8 mouse cellular contexts compared by ENCODE assay signal in the genomic region with DNA sequence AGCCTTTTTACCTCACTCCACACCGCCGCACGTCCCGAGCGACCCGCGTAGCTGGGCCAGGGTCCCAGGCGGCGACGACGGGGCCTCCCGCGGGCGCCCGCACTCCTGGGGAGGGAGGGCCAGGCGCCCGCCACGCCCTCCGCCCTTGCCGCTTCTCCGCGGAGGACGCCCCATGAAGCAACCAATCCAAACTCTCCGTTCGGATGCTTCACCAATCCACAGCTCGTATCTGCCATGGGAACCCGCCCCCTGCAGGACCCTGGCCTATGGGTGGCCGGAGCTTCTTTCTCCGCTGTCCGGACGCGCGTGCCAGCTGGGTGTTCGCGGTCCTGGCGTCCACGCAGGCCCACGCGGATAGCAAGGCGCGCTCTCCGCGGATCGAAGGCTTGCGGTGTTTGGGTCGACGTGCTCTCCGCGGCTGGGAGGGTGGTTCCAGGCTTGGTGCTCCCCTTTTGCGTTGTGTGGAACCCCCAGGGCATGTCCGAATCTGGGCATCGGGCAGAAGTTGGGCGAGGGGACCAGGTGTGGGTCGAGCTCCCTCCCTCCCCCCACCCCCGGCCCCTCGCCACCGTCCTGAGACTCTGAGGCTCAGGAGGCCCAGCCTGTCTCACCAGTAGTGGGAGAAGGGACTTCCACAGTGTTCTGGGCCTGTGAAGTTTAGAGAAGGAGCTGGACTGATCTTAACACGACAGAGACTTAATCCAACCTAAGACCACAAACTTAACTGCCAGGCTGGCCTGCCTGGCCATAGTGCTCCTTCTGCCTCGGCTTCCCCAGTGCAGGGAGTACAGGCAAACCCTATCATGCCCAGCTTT. TPM values are rescaled to one million over a fixed set of nuclear protein-coding genes. Genes with fewer than 3 reads are reported as not detected.
A peak's percentile ranks its signal among the peaks of the same experiment; 100 is the strongest.
DNase-seq lines count a peak whose midpoint lies in the region; ATAC-seq and TF ChIP-seq lines count a peak whose summit lies in the region.

A gene (minus strand): TSS at position 134 of the 815 bp plus-strand sequence.

- peak within 1 kb of the TSS; percentile 84 for H3ac ChIP-seq in C2C12 (ENCODE audit: control insufficient read depth, insufficient read length, low read depth)
- peak within 1 kb of the TSS; percentile 74 for H3ac ChIP-seq in myocyte (ENCODE audit: control insufficient read depth, insufficient read length)

- H3K79me3 ChIP-seq in C2C12 (ENCODE audit: low read depth) = peaks cover 30% of the 10 kb centered on the region

- DNase-seq in brain, embryonic 14.5 days (ENCODE audit: low read depth) = peak; percentile 98
- peak; percentile 92 for DNase-seq in liver, adult 2 months (ENCODE audit: extremely low read depth, low read depth, low spot score)
- DNase-seq in splenic B cell, adult 2 months (ENCODE audit: low read depth, low spot score) = peak; percentile 96

- H3K36me3 ChIP-seq in C2C12 (ENCODE audit: control insufficient read depth, insufficient read depth) = peaks cover 13% of the 10 kb centered on the region
- H3K36me3 ChIP-seq in erythroblast, embryonic 14.5 days (ENCODE audit: control insufficient read depth) = peaks cover 8% of the 10 kb centered on the region
- peaks cover 5% of the 10 kb centered on the region; the same call in 1 of the 2 replicates for H3K36me3 ChIP-seq in heart, embryonic 11.5 days (ENCODE audit: control insufficient read depth, insufficient read depth, low read length)
- no peaks in the 10 kb centered on the region for H3K36me3 ChIP-seq in kidney, embryonic 16.5 days (ENCODE audit: insufficient read depth, low read length)
- H3K36me3 ChIP-seq in liver, adult 2 months (ENCODE audit: control insufficient read depth, insufficient read depth, low read length) = no peaks in the 10 kb centered on the region
- H3K36me3 ChIP-seq in myocyte (ENCODE audit: control insufficient read depth, insufficient read depth) = no peaks in the 10 kb centered on the region
- no peaks in the 10 kb centered on the region for H3K36me3 ChIP-seq in splenic B cell, adult 2 months (ENCODE audit: control insufficient read depth, insufficient read depth, low read length, poor library complexity, severe bottlenecking)

- peak; percentile 71 for TF ChIP-seq POLR2A in brain, embryonic 14.5 days (IDR thresholded peaks at IDR 0.05; ENCODE audit: borderline replicate concordance, extremely low read depth, insufficient read depth, insufficient read length, poor library complexity, severe bottlenecking)
- TF ChIP-seq POLR2A in liver, adult 2 months (IDR thresholded peaks at IDR 0.05; ENCODE audit: extremely low read depth, insufficient read depth, low read length) = peak; percentile 56; the same call in 1 of the 2 replicates
- TF ChIP-seq POLR2A in myocyte (IDR thresholded peaks at IDR 0.05; ENCODE audit: insufficient read length, low read depth) = peak; percentile 93

- peak within 1 kb of the TSS; percentile 98 for H3K4me2 ChIP-seq in heart, embryonic 11.5 days
- H3K4me2 ChIP-seq in kidney, embryonic 16.5 days (replicated peaks; ENCODE audit: low read depth, low read length) = peak within 1 kb of the TSS; percentile 91
- peak within 1 kb of the TSS; percentile 86 for H3K4me2 ChIP-seq in myocyte (ENCODE audit: low read depth)

- H3K27me3 ChIP-seq in C2C12 (ENCODE audit: control insufficient read depth, insufficient read depth, insufficient read length) (no peaks in the 10 kb centered on the region), myocyte (ENCODE audit: control insufficient read depth, insufficient read depth, insufficient read length) (no peaks in the 10 kb centered on the region)
- no peaks in the 10 kb centered on the region for H3K27me3 ChIP-seq in erythroblast, embryonic 14.5 days (ENCODE audit: control insufficient read depth)
- no peaks in the 10 kb centered on the region for H3K27me3 ChIP-seq in heart, embryonic 11.5 days (ENCODE audit: control insufficient read depth, insufficient read depth, low read length)
- no peaks in the 10 kb centered on the region for H3K27me3 ChIP-seq in kidney, embryonic 16.5 days (ENCODE audit: insufficient read depth, low read length)
- no peaks in the 10 kb centered on the region for H3K27me3 ChIP-seq in liver, adult 2 months (ENCODE audit: control insufficient read depth, insufficient read depth, low read length)
- no peaks in the 10 kb centered on the region; the same call in 1 of the 2 replicates for H3K27me3 ChIP-seq in splenic B cell, adult 2 months (ENCODE audit: control insufficient read depth, insufficient read depth, low read length, poor library complexity, severe bottlenecking)

- peak within 1 kb of the TSS; percentile 89 for H3K27ac ChIP-seq in heart, embryonic 11.5 days (ENCODE audit: low read depth, low read length)
- H3K27ac ChIP-seq in kidney, embryonic 16.5 days (ENCODE audit: low read length) = peak within 1 kb of the TSS; percentile 91
- H3K27ac ChIP-seq in liver, adult 2 months (replicated peaks; ENCODE audit: insufficient read depth, low read depth, low read length) = peak within 1 kb of the TSS; percentile 84

- H3K4me3 ChIP-seq in C2C12 (ENCODE audit: insufficient read depth, poor library complexity, severe bottlenecking) = peak within 1 kb of the TSS; percentile 82
- H3K4me3 ChIP-seq in erythroblast, embryonic 14.5 days (replicated peaks) = peak within 1 kb of the TSS; percentile 88
- H3K4me3 ChIP-seq in heart, embryonic 11.5 days (ENCODE audit: low read depth, low read length) = peak within 1 kb of the TSS; percentile 94
- peak within 1 kb of the TSS; percentile 95 for H3K4me3 ChIP-seq in kidney, embryonic 16.5 days (ENCODE audit: low read length)
- peak within 1 kb of the TSS; percentile 98 for H3K4me3 ChIP-seq in liver, adult 2 months (ENCODE audit: insufficient read depth, low read depth, low read length)
- peak within 1 kb of the TSS; percentile 47 for H3K4me3 ChIP-seq in myocyte

- 1% methylated on average over 57 of the region's 59 CpGs for WGBS in heart, embryonic 11.5 days (ENCODE audit: insufficient replicate concordance)
- under 1% methylated on average over 58 of the region's 59 CpGs for WGBS in kidney, embryonic 16.5 days
- under 1% methylated on average over 58 of the region's 59 CpGs for WGBS in liver, adult 2 months

- H3K4me1 ChIP-seq in erythroblast, embryonic 14.5 days (ENCODE audit: control insufficient read depth) = peaks cover 42% of the 10 kb centered on the region
- H3K4me1 ChIP-seq in heart, embryonic 11.5 days (ENCODE audit: control insufficient read depth, insufficient read depth, low read length) = peaks cover 25% of the 10 kb centered on the region
- H3K4me1 ChIP-seq in kidney, embryonic 16.5 days (ENCODE audit: insufficient read depth, low read length) = peaks cover 24% of the 10 kb centered on the region
- peaks cover 2% of the 10 kb centered on the region; the same call in 1 of the 2 replicates for H3K4me1 ChIP-seq in liver, adult 2 months (ENCODE audit: control insufficient read depth, insufficient read depth, low read length)

- TF ChIP-seq CTCF in C2C12 (IDR thresholded peaks at IDR 0.05; ENCODE audit: control insufficient read depth, insufficient read depth, insufficient read length) = no peak
- no peak for TF ChIP-seq CTCF in brain, embryonic 14.5 days (IDR thresholded peaks at IDR 0.05; ENCODE audit: borderline replicate concordance, extremely low read depth, insufficient read depth, insufficient read length)
- no peak for TF ChIP-seq CTCF in liver, adult 2 months (IDR thresholded peaks at IDR 0.05; ENCODE audit: low read depth, low read length)

- H3K9me3 ChIP-seq in erythroblast, embryonic 14.5 days (ENCODE audit: control insufficient read depth, low read length) = no peaks in the 10 kb centered on the region
- H3K9me3 ChIP-seq in heart, embryonic 11.5 days (replicated peaks; ENCODE audit: control insufficient read depth, low read length) = no peaks in the 10 kb centered on the region
- no peaks in the 10 kb centered on the region for H3K9me3 ChIP-seq in kidney, embryonic 16.5 days (ENCODE audit: low read length)

- H3K9ac ChIP-seq in heart, embryonic 11.5 days (ENCODE audit: low read depth, low read length) = peak within 1 kb of the TSS; percentile 99
- peak within 1 kb of the TSS; percentile 99 for H3K9ac ChIP-seq in kidney, embryonic 16.5 days (replicated peaks; ENCODE audit: low read length)
- peak within 1 kb of the TSS; percentile 98 for H3K9ac ChIP-seq in liver, adult 2 months (ENCODE audit: low read depth, low read length)

- peak; percentile 99 for ATAC-seq in heart, embryonic 11.5 days (replicated peaks; ENCODE audit: insufficient number of reproducible peaks, low FRiP score, low TSS enrichment)
- ATAC-seq in kidney, embryonic 16.5 days (ENCODE audit: low FRiP score, low TSS enrichment) = peak; percentile 99

- H3K79me2 ChIP-seq in C2C12 (ENCODE audit: control insufficient read depth, insufficient read depth) = peaks cover 46% of the 10 kb centered on the region
- peaks cover 20% of the 10 kb centered on the region for H3K79me2 ChIP-seq in liver, adult 2 months (ENCODE audit: control insufficient read depth, insufficient read depth, low read length)
- peaks cover 33% of the 10 kb centered on the region for H3K79me2 ChIP-seq in myocyte (ENCODE audit: control insufficient read depth, insufficient read depth)

TF ChIP-seq in C2C12, 6 proteins besides CTCF, POLR2A, EP300 and RAD21:
- no peak for TF ChIP-seq CEBPB (IDR thresholded peaks at IDR 0.05; ENCODE audit: low read depth)
- TF ChIP-seq USF1 (IDR thresholded peaks at IDR 0.05; ENCODE audit: low read depth) = no peak
- no peak for TF ChIP-seq MYOG (IDR thresholded peaks at IDR 0.05; ENCODE audit: control insufficient read depth, extremely low read depth, insufficient read length)
- TF ChIP-seq MYOD1 (IDR thresholded peaks at IDR 0.05; ENCODE audit: control insufficient read depth, insufficient read length, low read depth) = no peak
- no peak for TF ChIP-seq MAX (IDR thresholded peaks at IDR 0.05)
- TF ChIP-seq FOSL1 (IDR thresholded peaks at IDR 0.05; ENCODE audit: insufficient read depth, low read length, poor library complexity, severe bottlenecking) = no peak

TF ChIP-seq in myocyte, 11 proteins besides CTCF, POLR2A, EP300 and RAD21 (continues in another document):
- TF ChIP-seq POLR2AphosphoS2 (IDR thresholded peaks at IDR 0.05; ENCODE audit: insufficient read length, low read depth) = peak; percentile 97
- peak in 2 of 3 experiments; percentile 48 to 62 for TF ChIP-seq MYOG (IDR thresholded peaks at IDR 0.05; ENCODE audit: control insufficient read depth in 1 of 3, insufficient read depth in 1 of 3, insufficient read length in 2 of 3, low read depth in 2 of 3)
- TF ChIP-seq MYOD1 (IDR thresholded peaks at IDR 0.05; ENCODE audit: control insufficient read depth in 1 of 3, insufficient read length in 2 of 3, low read depth in 2 of 3) = peak in 1 of 3 experiments; percentile 22
- peak; percentile 2 for TF ChIP-seq E2F4 (IDR thresholded peaks at IDR 0.05; ENCODE audit: insufficient read depth)

RNA-seq across cellular contexts. Expression of the gene that starts here (rescaled TPM):
- polyA plus RNA-seq in C2C12 (2012; fragmentation: generic; extraction: Trizol) (11.0 TPM), myocyte (2012; fragmentation: generic; extraction: Trizol) (9.3 TPM)
- polyA plus RNA-seq in brain, embryonic 14.5 days (2012; rRNA removed) = 26.3 and 26.5 TPM in 2 replicates
- polyA plus RNA-seq in erythroblast, embryonic 14.5 days (2012) = 0.14 and 0.19 TPM in 2 replicates
- polyA plus RNA-seq in heart, embryonic 11.5 days (2014; fragmentation: Nextera tagmentation; extraction: Ambion mirVana) = 32.0 and 32.8 TPM in 2 replicates
- 35.1 and 40.5 TPM in 2 replicates for polyA plus RNA-seq in kidney, embryonic 16.5 days (2015; fragmentation: Nextera tagmentation; extraction: Ambion mirVana)
- total RNA-seq in liver, adult 2 months (2014; rRNA removed) = 5.8 and 7.6 TPM in 2 replicates
- polyA plus RNA-seq in liver, adult 2 months (2012; rRNA removed) = 7.3 and 7.8 TPM in 2 replicates

Comparison
In these comparisons a context has a peak if more than half of its experiments do, and no peak if none do; other contexts are left out.
1. Peak in every context shown above with its lines: DNase-seq, ATAC-seq, H3K4me3 ChIP-seq and H3K27ac ChIP-seq.
2. H3K4me3 ChIP-seq: peak in every context shown above with its lines; median percentile 98 in liver, adult 2 months; 95 in kidney, embryonic 16.5 days; 94 in heart, embryonic 11.5 days; 88 in erythroblast, embryonic 14.5 days; 82 in C2C12; 47 in myocyte.